26 mouse cellular contexts compared by ENCODE assay signal in genomic region chr16:49522576-49522975, GRCm38 (mm10).
"Had no signal": no experiment of that assay in that cellular context is flagged by ENCODE, and none has a peak within 500 bp of the region (broad histone marks: within the 10 kb centered on the region; RNA-seq: fewer than 3 reads in every experiment).

No protein-coding gene starts in this region.

- H3K27me3 ChIP-seq: embryonic facial prominence, embryonic 12.5 days; embryonic facial prominence, embryonic 13.5 days; embryonic facial prominence, embryonic 15.5 days; forebrain, embryonic 12.5 days; forebrain, embryonic 13.5 days had no signal

- H3K4me3 ChIP-seq: embryonic facial prominence, embryonic 10.5 days; embryonic facial prominence, embryonic 12.5 days; embryonic facial prominence, embryonic 13.5 days; embryonic facial prominence, embryonic 15.5 days; erythroblast, embryonic 14.5 days; forebrain, embryonic 12.5 days; forebrain, embryonic 13.5 days; gastrocnemius, adult 2 months; heart, adult 2 months; heart, embryonic 10.5 days had no signal

- DNase-seq: cerebellum, adult 2 months; cerebellum, adult 8-10 months; cerebellum, adult 9-10 months; cerebellum, adult 9-11 months; cerebellum, postnatal 10 days; cerebellum, postnatal 14 days; cerebellum, postnatal 25 days; cerebellum, postnatal 36 days; embryo, embryonic 11 days; gastrocnemius, adult 2 months; gastrocnemius, postnatal 10 days; gastrocnemius, postnatal 14 days; gastrocnemius, postnatal 25 days; gastrocnemius, postnatal 36 days; heart, adult 11 months; heart, adult 18-20 months; heart, adult 2 months had no signal

- ATAC-seq: forebrain, embryonic 13.5 days; forebrain, embryonic 16.5 days had no signal

- H3K4me2 ChIP-seq: embryonic facial prominence, embryonic 12.5 days; embryonic facial prominence, embryonic 13.5 days; embryonic facial prominence, embryonic 15.5 days; forebrain, embryonic 12.5 days; forebrain, embryonic 13.5 days had no signal

- H3K9me3 ChIP-seq: embryonic facial prominence, embryonic 10.5 days; embryonic facial prominence, embryonic 12.5 days; embryonic facial prominence, embryonic 13.5 days; embryonic facial prominence, embryonic 15.5 days; forebrain, embryonic 12.5 days; forebrain, embryonic 13.5 days; heart, embryonic 10.5 days had no signal

- H3K4me1 ChIP-seq: embryonic facial prominence, embryonic 10.5 days; embryonic facial prominence, embryonic 12.5 days; embryonic facial prominence, embryonic 13.5 days; embryonic facial prominence, embryonic 15.5 days; forebrain, embryonic 12.5 days; forebrain, embryonic 13.5 days had no signal

- H3K27ac ChIP-seq: embryonic facial prominence, embryonic 10.5 days; embryonic facial prominence, embryonic 12.5 days; embryonic facial prominence, embryonic 13.5 days; embryonic facial prominence, embryonic 15.5 days; forebrain, embryonic 12.5 days; forebrain, embryonic 13.5 days; gastrocnemius, adult 2 months; heart, adult 2 months had no signal

- H3K36me3 ChIP-seq: embryonic facial prominence, embryonic 10.5 days; embryonic facial prominence, embryonic 12.5 days; embryonic facial prominence, embryonic 13.5 days; embryonic facial prominence, embryonic 15.5 days; forebrain, embryonic 12.5 days; heart, embryonic 10.5 days had no signal

- H3K9ac ChIP-seq: embryonic facial prominence, embryonic 12.5 days; embryonic facial prominence, embryonic 13.5 days; embryonic facial prominence, embryonic 15.5 days; forebrain, embryonic 12.5 days; forebrain, embryonic 13.5 days had no signal
